Mouse (Mus musculus) brain, embryonic 14.5 days (tissue): ENCODE measurements around the gene Elmo1. TPM values are rescaled to one million over a fixed set of nuclear protein-coding genes. Genes with fewer than 3 reads are reported as not detected.
A peak's percentile ranks its signal among the peaks of the same experiment; 100 is the strongest.

ENCODE experiments used
- DNase-seq: peaks from one replicate; pipeline ENCODE4 v3.0.0-alpha.2; 2011; ENCODE audit warnings: low read depth
- CTCF ChIP-seq: fragments of 200-500 bp; IDR thresholded peaks from 2 replicates; pipeline ENCODE4 v1.5.1; 2012; ENCODE audit warnings: inconsistent platforms, mild to moderate bottlenecking, moderate library complexity, borderline replicate concordance; ENCODE audit not compliant: insufficient read depth, insufficient read length; ENCODE audit errors: extremely low read depth
- POLR2A ChIP-seq: fragments of 200-500 bp; IDR thresholded peaks from 2 replicates; pipeline ENCODE4 v1.6.1; 2012; ENCODE audit warnings: mild to moderate bottlenecking, inconsistent platforms, borderline replicate concordance; ENCODE audit not compliant: poor library complexity, insufficient read depth, insufficient read length, severe bottlenecking; ENCODE audit errors: extremely low read depth
- polyA plus RNA-seq: library from polyadenylated mRNA; depleted of rRNA; stranded (reverse); fragments of >200 nt; gene quantifications from 2 replicates; pipeline ENCODE4 v1.2.3, GENCODE M21; 2012

The Elmo1 gene
- polyA plus RNA-seq, 1 experiment: 46.9 TPM

DNA sequence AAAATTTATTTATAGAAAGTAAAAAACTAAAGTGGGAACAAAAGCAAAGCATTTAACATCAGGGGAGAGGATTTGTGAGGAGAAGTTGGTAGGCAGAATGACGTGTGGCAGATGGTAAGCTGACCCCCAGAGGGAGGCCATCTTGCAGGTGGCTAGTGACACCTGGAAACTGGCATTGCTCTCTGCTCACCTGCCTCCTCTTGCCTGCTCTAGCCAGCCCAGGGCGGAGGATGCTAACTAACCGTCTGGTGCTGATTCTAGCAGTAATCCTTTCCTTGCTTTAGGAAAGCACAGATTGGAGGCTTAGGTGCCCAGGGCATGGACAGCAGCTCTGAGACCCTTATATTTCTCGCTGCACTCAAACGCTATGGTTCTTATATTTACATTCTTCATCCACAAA, 29.4 kb upstream of the Elmo1 start:
- TF ChIP-seq POLR2A (no peak), CTCF (no peak)
- no peak for DNase-seq

DNA sequence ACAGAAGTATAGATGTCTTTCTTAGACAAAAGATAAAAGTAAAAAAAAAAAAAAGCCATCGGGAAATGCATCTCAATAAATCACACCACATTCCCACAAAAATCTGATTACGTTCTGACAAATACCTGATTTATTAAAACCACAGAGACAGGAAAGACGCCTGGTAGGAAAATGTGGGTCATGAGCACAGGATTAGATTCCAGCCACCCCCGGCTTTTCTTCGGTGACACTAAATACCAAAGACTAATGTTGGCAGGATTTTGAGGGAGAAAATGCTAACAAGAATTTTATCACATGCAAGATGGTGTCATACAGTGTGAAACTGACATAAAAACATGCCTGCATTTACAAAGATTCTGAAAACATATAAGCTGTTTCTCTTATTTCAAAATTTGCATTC, 27.1 kb upstream of the Elmo1 start:
- no peak for TF ChIP-seq POLR2A
- TF ChIP-seq CTCF: no peak
- DNase-seq: peak; percentile 11

DNA sequence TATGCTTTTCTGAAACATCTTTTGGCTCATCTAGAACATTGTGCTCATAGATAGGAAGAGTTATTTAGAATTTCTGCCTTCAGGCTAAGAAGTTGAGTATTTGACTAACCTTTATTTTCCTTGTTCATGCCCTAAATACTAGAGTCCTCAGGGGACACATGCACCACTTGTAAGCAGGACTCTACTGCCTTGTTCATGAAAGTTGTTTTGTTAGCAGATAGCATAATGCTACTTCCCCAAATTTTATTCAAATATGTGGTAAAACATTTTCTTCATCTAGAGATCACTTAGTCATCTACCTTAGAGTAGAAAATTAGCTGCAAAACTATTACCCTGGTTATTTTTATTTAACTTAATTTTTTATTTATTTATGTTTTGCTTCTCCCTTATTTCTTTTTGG, 18.4 kb upstream of the Elmo1 start:
- TF ChIP-seq POLR2A (no peak), CTCF (no peak)
- DNase-seq: no peak

DNA sequence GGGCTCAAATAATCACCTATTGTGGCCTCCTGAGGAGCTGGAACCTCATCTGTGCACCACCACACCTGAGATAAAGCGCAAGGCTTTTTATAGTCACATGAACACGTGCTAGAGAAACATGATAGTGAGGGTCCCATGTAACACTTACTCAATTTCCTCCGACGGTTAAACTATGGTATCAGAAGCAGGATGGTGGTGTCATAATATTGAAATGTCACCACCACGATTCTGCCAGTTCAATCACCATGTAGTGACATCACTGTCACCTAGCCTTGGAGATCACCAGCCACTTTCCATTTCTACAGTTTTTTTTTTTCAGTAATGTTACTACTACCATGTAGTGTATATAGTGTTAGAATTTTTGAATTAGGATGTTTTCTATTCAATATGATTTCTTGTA, 17.4 kb upstream of the Elmo1 start:
- TF ChIP-seq CTCF (no peak), POLR2A (no peak)

DNA sequence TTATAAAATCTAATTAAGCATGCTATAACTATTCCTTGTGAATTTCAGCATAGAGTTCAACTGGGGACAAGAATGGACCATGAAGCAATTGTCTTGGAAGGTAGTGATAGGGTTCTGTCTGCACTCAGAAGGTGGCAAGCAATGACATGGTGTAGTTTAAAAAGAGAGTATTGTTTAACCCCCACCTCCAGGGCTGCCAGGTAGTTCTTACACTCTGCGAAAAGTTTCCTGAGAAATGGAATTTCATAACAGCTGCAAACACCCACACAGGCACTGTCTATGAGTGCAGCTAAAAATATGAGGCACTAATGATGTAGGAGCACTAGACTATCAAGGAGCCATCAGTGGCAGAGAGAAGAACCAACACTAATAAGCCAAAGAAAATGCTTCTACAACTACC, 13.9 kb upstream of the Elmo1 start:
- DNase-seq: no peak
- TF ChIP-seq CTCF (no peak), POLR2A (no peak)

More for the DNA sequence above, 17.4 kb upstream of the Elmo1 start:
- no peak for DNase-seq

DNA sequence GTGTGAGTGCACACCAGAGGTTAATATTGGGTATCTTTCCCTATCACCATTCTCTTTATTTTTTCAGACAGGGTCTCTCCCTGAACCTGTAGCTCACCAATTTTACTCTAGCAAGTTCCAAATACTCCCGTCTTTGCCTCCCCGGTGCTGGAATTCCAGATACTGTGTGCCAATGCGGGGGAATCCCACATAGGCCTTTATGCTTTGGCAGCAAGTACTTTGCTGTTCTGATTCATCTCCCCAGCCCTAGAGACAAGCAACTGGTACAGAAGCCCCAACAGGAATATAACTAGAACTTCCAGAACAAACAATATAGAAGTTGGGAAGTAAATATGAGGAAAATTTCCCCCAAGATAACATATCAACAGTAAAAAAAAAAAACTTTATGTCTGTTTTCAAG, 13.2 kb upstream of the Elmo1 start:
- TF ChIP-seq POLR2A (no peak), CTCF (no peak)
- no peak for DNase-seq

DNA sequence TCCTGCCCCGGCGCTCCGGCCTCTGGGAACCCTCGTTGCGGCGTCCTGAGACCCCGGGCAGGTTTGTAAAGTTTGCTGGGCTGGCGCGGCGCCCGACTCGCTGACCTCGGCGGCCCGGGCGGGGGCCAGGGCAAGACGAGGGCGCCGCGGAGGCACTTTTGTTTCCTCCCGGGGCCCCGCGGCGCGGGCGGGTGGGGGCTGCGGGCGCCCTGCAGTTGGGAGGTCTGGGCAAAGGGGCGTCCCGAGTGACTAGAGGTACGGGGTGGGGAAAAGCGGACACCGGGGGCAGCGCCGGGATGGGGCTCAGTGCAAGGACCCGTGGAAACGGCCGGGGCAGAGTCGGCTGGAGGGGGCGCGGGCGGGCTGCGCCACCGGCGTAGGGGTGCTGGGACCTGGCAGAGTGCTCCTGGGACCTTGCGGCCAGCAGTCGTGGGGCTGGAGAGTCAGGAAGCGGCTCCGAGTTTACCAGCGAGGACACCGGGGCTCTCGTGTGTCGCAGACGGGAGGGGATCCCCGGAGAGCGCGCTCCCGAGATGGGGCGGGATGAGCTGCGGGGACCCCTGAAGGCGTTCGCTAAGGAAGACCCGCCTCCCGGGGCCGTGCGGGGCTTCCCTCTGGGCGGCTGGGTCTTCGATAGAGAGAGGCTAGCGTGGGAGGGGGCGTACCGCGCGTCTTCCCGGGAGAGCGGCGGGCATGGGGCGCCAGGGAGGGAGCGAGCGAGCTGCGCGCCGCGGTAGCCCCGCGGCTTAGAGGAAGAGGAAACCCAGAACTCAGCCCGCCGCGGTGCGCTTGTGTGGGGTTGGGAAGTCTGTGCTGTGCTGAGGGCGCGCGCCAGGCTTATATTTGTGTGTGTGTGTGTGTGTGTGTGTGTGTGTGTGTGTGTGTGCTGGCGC, 561 bp downstream of the Elmo1 start:
- DNase-seq: peak; percentile 81
- TF ChIP-seq POLR2A (no peak), CTCF (no peak)

DNA sequence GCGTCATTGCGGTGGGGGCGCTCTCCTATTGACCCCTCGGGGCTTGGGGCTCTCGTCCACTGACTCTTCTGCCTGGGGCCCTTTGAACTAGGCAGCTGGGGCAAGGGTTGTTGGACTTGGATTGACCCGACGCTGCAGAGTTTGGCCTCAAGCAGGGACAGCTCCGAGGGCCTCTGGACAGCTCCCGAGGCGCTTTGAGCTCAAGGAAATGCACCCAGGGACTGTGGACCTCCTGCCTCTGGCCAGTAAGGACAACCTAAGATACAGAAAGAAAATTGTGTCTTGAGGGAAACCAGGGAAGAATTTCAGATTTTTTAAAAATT, 1.2 kb downstream of the Elmo1 start:
- DNase-seq: no peak
- no peak for TF ChIP-seq POLR2A
- TF ChIP-seq CTCF: no peak

DNA sequence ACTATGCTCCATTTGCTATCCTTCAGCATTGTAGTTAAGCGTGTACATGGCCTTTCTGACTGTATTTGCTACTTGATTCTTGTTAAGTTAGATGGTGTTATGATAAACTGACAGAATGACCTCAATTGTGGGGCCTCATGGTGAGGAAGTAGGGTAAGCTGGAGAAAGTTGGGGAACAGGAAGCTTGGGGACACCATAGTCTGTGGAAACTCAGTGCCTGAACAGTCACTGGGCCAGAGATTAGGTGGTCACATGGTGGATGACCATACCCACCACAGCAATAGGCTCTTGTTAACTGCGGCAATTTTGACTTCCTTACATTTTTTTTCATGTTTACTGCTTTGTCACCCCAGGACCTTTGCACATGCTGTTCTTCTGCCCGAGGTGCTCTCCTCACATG, 1.9 kb downstream of the Elmo1 start:
- no peak for DNase-seq
- TF ChIP-seq CTCF (no peak), POLR2A (no peak)

DNA sequence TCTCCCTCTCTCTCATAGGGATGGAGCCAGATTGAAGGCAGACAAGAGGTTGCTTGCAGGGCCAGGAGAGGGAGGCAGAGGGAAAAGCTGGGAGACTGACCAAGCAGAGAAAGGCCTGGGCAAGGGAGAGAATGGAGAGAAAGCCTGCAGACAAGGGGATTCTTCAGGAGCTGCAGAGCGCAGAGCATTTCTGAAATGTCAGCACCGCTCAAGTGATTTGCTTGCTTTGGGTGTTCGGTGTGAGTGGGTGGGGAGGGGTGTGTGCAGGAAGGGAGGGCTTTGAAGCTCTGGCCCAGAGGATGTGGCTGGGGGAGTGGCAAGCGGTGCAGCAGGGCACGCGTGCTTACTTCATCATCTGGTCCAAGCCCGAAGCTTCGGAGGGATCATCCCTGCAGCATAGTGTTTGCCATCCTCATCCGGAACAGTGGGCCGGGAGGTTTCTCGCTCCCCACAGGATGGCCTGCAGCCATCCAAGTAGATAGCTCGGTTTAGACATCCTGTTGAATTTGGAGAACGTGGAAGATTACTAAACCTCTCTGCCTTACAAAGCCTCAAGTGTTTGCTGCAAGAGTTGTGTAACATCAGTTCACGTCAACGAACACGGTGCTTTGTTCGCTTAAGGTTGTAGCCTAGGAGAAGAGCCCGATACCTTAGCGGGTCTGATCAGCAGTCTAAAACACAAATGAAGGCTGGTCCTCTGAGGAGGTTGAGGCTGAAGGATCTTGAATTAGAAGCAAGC, 3.1 kb downstream of the Elmo1 start:
- TF ChIP-seq POLR2A (no peak), CTCF (no peak; the same call in 1 of the 2 replicates)
- DNase-seq: peak; percentile 40

DNA sequence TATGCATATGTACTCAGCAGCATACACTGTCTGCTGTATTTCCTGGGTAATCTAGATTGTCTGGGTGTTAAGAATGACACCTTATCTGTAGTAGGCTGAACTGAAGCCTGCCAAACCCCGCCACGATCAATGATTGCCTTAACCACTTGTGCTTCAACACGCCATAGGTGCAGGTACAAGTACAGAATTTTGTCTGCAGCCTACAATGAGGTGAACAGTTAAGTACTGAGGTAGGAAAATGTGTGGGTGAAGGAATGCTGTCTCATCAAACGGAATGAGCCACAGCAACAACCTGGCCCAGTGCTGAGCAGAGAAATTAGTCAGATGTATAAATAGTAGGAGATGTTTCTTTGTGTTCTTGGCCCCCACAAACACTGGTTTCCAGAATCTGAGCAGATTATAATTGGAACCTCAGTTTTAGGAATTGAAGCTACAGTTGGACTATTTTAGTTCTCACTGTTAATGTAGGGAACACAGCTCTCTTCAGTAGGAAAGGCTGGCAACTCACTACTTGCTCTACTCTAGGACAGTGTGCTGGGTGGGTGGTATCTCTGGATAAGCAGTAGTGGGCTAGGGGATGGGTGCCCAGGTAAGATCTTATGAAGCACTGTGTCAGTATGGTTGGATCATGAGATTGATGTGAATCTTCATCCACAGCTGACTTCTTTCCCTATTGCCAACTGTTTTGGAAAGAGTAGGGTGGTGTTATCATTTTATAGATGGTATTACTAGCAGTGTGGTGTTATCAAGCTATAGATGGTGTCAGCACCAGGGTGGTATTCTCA, 4.7 kb downstream of the Elmo1 start:
- DNase-seq: no peak
- TF ChIP-seq CTCF: no peak
- no peak for TF ChIP-seq POLR2A
